Mouse (Mus musculus) skeletal muscle tissue, adult 2 months (tissue): ENCODE measurements around the gene Pin1rt1.
A peak's percentile ranks its signal among the peaks of the same experiment; 100 is the strongest.

Experiments used
- DNase-seq: peaks from one replicate; pipeline ENCODE4 v3.0.0-alpha.2; 2012; ENCODE audit warnings: low read depth, low spot score

Gene Pin1rt1

DNA sequence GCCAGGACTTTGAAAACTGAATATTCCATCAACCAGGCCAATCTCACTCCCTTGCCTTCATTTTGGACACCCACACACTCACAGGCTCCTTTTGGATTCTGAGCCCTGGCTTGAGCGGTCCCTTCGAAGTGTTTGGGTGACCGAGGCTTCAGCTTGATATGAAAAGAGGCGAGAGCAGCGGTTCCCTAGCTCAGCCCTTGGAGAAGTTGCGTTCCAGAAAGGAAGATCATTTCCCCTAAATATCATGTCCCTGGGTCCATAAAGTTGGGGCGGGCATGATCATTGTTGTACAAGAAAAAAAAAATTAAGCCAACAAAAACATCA lies 3.7 kb downstream of the Pin1rt1 start:
- DNase-seq: no peak

DNA sequence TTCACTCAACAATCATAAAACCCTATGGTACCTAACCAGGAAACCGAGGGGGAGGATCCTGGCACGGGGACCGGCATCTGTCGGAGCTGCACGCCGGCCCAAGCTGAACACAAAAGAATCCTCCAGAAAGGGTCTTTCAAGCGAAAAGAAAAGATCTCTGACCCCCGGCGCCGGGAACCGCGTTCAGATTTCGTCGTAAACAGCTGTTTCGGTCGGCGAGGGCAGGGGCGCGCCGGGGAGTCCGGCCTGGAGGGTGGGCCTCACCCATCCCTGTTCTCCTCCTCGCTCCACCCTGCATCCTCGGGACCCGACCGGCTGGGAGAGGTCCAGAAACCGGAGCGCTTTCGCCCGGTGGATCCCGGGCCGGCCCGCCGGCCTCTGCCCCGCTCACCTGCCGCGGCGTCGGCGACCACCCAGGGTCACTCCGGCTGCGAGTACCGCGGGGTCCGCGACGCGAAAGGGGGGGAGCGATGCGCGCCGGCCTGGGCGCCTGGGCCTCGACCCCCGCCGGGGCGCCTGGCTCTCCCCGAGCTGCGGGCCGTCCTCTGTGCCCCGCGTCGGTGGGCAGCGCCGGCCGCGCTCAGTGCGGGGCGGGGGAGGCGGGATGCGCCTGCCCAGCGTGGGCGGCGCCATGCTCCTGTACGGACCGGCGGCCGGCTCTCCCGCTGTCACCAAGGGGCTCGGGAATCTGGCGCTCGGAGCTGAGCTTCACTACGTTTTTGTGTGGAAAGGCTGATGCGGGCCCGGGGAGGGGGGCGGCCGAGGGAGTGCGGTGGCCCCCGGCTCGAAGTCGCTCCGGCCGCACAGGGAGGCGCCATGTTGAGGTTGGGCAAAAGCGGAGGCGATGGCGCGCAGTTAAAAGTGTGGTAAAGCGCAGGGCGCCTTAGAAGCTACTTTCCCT lies 4.3 kb downstream of the Pin1rt1 start, which contains the start of gene Tcp11l1:
Gene Tcp11l1, minus strand, starts transcription at position 585 of the 901 bp plus-strand sequence.
- DNase-seq: peak; percentile 16

DNA sequence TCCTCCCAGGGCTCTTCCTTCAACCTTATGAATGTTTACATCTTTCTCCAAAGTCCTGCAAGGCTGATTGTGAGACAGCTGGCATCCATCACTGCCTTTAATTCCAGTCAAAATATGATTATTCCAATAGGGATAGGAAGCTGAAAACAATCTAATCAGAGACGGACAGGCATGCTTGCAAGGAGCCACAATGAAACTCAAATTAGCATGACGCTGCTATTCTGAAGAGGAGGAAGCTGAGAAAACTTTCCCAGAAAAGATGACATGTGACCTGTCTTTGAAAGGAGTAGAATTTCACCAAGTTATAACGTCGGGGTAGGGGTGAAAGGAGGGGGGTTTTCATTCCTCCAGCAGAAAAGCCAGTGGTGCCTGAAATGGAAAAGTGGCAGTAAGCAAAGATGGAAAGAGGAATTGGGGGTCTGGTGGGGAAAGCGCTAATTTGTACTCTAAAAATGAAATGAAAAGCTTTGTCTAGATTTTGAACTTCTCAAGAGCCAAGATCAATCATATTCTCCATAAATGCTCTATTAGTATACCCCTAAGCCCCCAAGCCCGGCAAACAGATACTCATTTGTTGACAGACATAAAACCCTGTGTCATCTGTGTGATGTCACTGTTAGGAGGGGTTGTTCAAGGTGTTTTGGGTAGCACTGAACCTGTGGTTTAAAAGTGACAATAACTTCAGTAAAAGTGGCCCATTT lies 5.4 kb downstream of the Pin1rt1 start:
- no peak for DNase-seq

DNA sequence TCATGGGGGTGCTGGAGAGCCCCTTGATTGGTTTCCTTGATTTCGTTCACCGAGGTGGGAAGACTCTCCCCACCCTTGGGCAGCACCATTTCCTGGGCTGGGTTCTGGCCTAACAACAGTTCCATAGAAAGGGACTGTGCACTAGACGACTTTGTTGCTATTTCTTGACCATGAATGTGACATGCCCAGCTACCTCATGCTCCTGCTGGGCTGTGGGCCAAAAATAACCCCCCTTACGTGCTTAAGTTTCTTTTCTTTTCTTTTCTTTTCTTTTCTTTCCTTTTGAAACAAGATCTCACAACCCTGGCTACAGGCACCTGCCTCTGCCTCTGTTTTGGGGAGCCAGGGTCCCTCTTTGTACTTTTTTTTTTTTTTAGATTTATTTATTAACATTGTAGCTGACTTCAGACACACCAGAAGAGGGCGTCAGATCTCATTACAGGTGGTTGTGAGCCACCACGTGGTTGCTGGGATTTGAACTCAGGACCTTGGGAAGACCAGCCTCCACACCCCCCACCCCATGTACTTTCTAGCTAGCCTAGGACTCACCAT lies 6.3 kb downstream of the Pin1rt1 start:
- DNase-seq: no peak

DNA sequence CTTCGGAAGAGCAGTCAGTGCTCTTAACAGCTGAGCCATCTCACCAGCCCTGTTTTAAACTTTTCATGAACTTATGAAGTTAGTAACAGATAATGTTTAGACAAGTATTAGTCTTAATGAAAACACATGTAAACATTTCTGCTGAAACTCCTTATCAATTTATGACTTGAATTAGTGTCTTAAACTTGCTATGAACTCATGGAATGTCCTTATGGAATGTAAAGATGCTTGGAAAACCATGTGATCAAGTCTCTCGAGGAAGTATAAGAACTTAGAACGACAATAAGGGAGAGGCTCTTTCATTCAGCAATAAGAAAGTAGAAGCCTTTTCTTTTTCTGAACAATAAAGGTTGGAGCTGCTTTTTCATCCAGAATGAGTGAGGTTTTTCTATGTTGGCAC lies 11.8 kb downstream of the Pin1rt1 start:
- DNase-seq: no peak

DNA sequence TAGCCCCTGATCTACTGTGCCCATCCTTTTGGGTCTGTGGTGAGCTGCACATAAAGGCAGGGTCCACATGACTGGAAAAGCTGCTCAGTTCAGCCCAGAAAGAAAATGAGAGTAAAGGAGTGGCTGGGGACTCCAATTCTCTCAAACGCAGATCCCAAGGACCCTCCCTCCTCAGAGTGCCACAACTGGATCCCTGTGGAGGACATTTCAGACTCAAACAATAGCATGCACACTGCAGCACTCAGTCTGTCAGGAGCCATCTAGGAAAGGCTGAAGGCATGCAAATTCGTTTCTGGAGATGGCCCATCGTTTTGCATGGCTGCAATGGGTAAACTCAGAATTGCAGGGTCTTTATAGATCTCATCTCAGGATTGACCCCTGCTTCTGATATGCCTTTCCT lies 13.0 kb downstream of the Pin1rt1 start:
- DNase-seq: no peak

DNA sequence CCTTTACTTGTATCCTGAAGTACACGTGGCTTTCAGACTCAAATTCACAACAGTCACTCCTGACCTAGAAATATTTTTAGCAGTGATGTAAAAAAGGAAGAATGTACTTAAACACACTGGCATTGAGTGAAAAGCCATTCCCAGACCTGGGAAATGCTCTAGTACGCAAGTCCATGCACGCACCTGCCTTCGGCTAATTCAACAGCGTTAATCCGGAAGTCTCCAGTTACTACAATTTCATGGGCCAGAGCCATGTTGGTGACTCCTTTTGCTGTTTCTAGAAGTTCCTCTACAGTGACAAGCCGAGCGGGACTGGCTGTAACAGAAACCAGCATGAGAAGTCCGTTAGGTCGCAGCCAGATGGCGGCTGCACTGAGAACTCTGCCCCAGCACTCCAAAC lies 16.5 kb downstream of the Pin1rt1 start:
- DNase-seq: peak; percentile 13

DNA sequence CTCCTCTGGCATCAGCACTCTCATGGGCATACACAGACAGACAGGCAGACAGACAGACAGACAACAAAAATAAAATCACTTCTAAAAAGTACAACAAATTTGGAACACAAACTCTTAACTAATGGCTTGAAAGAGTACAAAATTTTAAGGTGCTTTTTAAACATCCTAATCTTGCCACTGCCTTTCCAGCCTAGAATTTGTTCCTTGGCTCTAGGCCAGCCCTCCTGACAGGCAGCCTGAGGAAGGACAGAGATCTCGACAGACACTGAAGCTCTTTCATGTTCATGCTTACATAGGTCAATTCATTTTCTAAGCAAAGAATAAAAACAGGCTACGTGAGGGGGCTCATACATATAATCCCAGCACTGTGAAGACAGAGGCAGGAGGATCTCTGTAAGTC lies 23.6 kb downstream of the Pin1rt1 start:
- DNase-seq: no peak

DNA sequence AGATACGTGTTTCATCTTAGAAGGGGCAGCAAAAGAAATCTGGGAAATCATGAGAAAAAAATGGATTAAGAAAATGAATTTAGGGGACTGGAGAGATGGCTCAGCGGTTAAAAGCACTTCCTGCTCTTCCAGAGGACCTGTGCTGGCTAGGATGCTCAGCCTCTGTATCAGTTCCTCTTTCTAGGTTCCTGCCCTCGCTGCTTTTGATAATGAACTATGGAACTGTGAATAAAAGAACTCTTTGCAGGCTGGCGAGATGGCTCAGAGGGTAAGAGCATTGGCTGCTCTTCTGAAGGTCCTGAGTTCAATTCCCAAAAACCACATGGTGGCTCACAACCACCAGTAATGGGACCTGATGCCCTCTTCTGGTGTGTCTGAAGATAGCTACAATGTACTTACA lies 25.5 kb downstream of the Pin1rt1 start:
- DNase-seq: no peak

DNA sequence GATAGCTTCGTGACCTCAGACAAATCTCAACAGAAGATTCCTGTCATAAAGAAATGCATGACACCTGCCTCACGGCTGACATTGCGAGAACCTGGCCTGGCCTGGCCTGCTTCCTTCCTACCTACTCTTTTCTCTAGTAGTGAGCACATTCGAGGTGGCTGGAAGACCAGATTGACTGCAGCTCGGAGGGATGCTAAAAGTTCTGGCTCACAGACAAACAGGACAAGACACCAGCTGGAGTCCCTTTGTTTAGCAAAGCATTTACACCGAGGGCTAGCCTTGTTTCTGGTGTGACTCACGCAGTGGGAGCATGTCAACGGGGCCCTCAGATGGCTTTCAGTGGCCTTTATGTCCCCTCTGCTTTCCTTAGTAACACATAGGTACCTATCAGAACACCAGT lies 27.5 kb downstream of the Pin1rt1 start:
- DNase-seq: no peak

DNA sequence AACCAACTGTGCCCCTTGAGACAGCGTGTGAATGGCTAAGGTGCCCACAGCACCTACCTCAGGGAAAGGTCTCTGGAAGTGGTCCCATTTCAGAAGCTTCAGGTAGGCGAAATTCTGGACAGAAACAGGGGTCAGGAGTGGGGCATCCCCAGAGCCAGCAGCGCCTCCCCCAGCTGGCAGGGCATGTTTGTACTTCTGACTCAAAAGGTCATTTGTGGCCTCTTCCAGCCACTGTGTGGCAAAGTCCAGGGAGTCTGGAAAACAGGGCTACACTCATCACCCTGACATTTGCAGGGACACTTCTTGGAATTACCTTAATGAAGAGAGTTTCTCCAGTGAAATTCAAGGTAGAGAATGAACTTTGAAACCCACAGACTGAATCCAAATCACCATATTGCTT lies 27.9 kb downstream of the Pin1rt1 start:
- no peak for DNase-seq

DNA sequence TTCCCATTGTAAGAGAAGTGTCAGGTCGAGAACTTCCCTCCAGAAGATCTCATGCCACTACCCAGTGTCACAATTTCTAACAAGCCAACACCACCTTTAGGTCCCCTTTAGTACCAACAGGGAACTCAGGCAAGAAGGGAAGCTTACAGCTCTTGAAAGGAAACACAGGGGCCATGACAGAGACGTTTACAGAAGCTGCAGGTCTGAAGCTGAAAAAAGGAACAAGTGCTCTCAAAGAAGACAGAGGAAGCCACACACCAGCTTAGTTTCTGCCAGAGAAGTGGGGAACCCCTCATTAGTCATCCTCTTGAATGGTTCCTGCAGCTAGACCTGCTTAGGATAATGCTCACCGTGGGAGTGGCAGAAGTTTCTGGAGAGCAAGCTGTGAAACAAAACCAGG lies 28.9 kb downstream of the Pin1rt1 start:
- no peak for DNase-seq

DNA sequence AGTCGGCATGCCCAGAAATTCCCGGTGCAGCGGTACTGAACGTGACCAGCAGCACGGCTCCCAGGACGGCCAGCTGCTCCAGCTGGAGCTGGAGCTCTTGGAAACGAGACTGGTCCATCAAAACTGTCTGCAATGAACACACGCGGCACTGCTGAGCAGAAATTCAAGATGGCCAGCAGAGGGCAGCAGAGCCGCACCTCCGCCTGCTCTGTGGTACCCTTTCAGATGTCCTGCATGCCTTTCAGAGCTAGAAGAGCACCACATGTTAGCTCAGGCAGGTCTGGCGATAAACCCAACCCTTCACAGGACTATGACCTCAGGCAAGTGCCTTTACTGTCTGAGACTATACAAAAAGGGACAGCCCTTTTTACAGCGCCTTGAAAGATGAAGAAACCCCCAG lies 30.8 kb downstream of the Pin1rt1 start:
- peak; percentile 65 for DNase-seq

DNA sequence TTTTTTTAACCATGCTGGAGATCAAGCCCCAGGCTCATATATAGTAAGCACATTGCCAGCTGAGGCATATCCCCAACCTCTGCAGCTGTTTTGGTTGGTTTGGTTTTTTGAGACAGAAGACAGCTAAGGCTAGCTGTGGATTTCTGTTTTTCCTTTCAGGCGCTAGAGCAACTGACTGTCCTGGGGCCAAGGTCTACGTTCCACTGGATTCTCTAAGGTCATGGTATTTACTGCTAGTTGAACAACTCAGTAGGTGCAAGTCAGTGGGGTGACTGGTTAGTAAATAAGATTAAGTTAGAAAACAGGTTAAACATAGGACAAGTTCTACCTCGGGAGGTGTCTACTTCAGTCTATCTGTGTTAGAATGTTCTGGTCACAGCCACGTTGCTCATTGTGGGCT lies 31.4 kb downstream of the Pin1rt1 start:
- no peak for DNase-seq

DNA sequence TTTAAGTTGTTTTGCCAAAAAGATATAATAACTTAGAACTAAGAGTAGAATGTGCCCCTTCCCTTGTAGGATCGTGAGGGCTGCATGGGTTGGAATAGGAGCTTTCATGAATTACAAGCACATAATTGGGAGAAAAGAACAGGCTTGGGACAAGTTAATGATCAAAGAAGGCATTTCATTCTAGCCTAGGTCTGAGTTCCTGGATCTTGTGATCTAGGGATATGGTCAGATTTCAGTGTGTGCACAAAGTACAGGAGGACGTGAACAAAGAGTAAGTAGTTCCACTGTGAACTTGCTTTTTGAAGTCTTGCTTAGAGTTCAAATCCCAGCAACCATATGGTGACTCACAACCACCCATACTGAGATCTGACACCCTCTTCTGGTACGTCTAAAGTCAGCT lies 38.9 kb downstream of the Pin1rt1 start:
- DNase-seq: no peak

DNA sequence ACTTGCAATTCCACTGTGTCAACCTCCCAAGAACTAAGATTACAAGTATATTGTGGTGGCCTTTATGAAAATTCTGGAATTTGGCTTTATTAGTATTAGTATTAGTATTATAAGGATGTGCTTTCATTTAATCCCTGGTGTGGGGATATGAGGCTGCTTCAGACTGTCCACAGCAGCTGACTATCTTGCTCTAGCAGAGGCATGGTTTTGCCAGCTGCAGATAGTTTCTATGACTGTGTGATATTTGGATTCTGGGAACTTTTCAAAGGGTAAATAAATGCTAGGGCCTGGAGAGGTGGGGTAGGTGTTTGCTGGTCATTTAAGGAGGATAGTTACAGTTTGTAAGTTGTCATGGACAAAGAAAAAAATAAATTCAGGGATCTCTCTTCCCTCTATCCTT lies 44.5 kb downstream of the Pin1rt1 start:
- no peak for DNase-seq

DNA sequence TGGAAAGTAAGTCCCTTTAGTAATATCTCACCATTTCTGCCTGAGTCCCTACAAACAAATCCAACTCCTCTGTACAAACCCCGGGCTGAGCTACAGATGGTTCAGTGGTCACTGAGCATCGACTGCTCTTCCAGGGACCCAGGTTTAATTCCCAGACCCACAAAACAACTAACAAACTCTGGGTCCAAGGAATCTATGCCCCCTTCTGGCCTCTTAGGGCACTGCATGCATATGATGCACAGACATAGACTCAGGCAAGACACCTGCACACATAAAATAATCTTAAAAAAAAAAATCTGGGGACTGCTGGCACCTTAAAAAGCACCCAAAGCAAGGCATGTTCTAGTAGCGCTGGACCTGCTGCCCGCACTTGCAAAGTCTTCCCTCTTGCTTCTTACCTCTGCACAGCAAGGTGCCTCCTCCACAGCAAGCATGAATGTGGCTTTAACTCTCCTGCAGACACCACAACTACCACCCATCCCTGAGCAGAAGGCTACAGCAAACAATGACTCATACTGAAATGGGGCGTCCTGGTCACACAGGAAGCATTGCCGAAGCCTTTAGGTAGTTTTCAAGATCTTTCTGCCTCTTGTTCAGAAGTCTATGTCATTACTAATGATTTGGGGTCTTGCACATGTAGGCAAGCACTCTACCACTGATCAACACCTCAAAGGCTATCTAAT lies 46.9 kb downstream of the Pin1rt1 start:
- DNase-seq: no peak
